Mouse (Mus musculus): ENCODE results near the gene Stard3nl.

The Stard3nl gene

GRCm38 (mm10) chr13:19395688-19396354, at the start of gene Stard3nl:
Gene Stard3nl, minus strand, starts transcription at chr13:19395795.
- peak; percentile 99 to 100 for DNase-seq (ENCODE audit: low spot score in 2 of 2)

GRCm38 (mm10) chr13:19438040-19438439, 42.4 kb upstream of the Stard3nl start:
- DNase-seq (ENCODE audit: low spot score in 2 of 2), result no peak

- DNase-seq (ENCODE audit: low spot score in 2 of 2), result no peak
Observed at GRCm38 (mm10) chr13:19429812-19430370, 34.3 kb upstream of the Stard3nl start.

- DNase-seq (ENCODE audit: low spot score in 2 of 2), result no peak
Observed at GRCm38 (mm10) chr13:19428076-19428475, 32.5 kb upstream of the Stard3nl start.

GRCm38 (mm10) chr13:19424563-19424962, 29.0 kb upstream of the Stard3nl start:
- DNase-seq (ENCODE audit: low spot score in 2 of 2), result no peak

- no peak for DNase-seq (ENCODE audit: low spot score in 2 of 2)
Observed at GRCm38 (mm10) chr13:19422521-19422920, 26.9 kb upstream of the Stard3nl start.

- DNase-seq (ENCODE audit: low spot score in 2 of 2), result no peak
Observed at GRCm38 (mm10) chr13:19417885-19418521, 22.4 kb upstream of the Stard3nl start.

- no peak for DNase-seq (ENCODE audit: low spot score in 2 of 2)
Observed at GRCm38 (mm10) chr13:19415894-19416531, 20.4 kb upstream of the Stard3nl start.

GRCm38 (mm10) chr13:19415337-19415736, 19.7 kb upstream of the Stard3nl start:
- no peak for DNase-seq (ENCODE audit: low spot score in 2 of 2)

GRCm38 (mm10) chr13:19412334-19412939, 16.8 kb upstream of the Stard3nl start:
- DNase-seq (ENCODE audit: low spot score in 2 of 2), result no peak

GRCm38 (mm10) chr13:19411886-19412285, 16.3 kb upstream of the Stard3nl start:
- no peak for DNase-seq (ENCODE audit: low spot score in 2 of 2)

GRCm38 (mm10) chr13:19410694-19411093, 15.1 kb upstream of the Stard3nl start:
- no peak for DNase-seq (ENCODE audit: low spot score in 2 of 2)

- DNase-seq (ENCODE audit: low spot score in 2 of 2), result no peak
Observed at GRCm38 (mm10) chr13:19407953-19408352, 12.4 kb upstream of the Stard3nl start.

GRCm38 (mm10) chr13:19404623-19405022, 9.0 kb upstream of the Stard3nl start:
- no peak for DNase-seq (ENCODE audit: low spot score in 2 of 2)

GRCm38 (mm10) chr13:19394798-19395687, 552 bp downstream of the Stard3nl start:
- no peak for DNase-seq (ENCODE audit: low spot score in 2 of 2)

- DNase-seq (ENCODE audit: low spot score in 2 of 2), result no peak
Observed at GRCm38 (mm10) chr13:19394171-19394570, 1.4 kb downstream of the Stard3nl start.

GRCm38 (mm10) chr13:19393731-19394130, 1.9 kb downstream of the Stard3nl start:
- DNase-seq (ENCODE audit: low spot score in 2 of 2), result no peak

- DNase-seq (ENCODE audit: low spot score in 2 of 2), result no peak
Observed at GRCm38 (mm10) chr13:19391608-19392007, 4.0 kb downstream of the Stard3nl start.

- DNase-seq (ENCODE audit: low spot score in 2 of 2), result no peak
Observed at GRCm38 (mm10) chr13:19390296-19390695, 5.3 kb downstream of the Stard3nl start.

- DNase-seq (ENCODE audit: low spot score in 2 of 2), result no peak
Observed at GRCm38 (mm10) chr13:19389896-19390295, 5.7 kb downstream of the Stard3nl start.

GRCm38 (mm10) chr13:19389434-19389833, 6.2 kb downstream of the Stard3nl start:
- no peak for DNase-seq (ENCODE audit: low spot score in 2 of 2)
